Mouse (Mus musculus): ENCODE data around the gene Btn2a2.

Gene Btn2a2

GRCm38 (mm10) chr13:23449235-23450095 lies 39.2 kb downstream of the Btn2a2 start:
- no peak for DNase-seq (ENCODE audit: extremely low read depth, low read depth, low spot score)

- DNase-seq (ENCODE audit: extremely low read depth, low read depth, low spot score), result no peak
Measured at GRCm38 (mm10) chr13:23448758-23449157, 39.9 kb downstream of the Btn2a2 start.

GRCm38 (mm10) chr13:23446498-23446952 lies 42.1 kb downstream of the Btn2a2 start:
- DNase-seq (ENCODE audit: extremely low read depth, low read depth, low spot score), result no peak

GRCm38 (mm10) chr13:23445561-23446320 lies 42.9 kb downstream of the Btn2a2 start:
- no peak for DNase-seq (ENCODE audit: extremely low read depth, low read depth, low spot score)

GRCm38 (mm10) chr13:23445156-23445555 lies 43.5 kb downstream of the Btn2a2 start:
- DNase-seq (ENCODE audit: extremely low read depth, low read depth, low spot score), result no peak

GRCm38 (mm10) chr13:23444451-23444850 lies 44.2 kb downstream of the Btn2a2 start:
- DNase-seq (ENCODE audit: extremely low read depth, low read depth, low spot score), result no peak

GRCm38 (mm10) chr13:23439901-23440300 lies 48.8 kb downstream of the Btn2a2 start:
- no peak for DNase-seq (ENCODE audit: extremely low read depth, low read depth, low spot score)

- no peak for DNase-seq (ENCODE audit: extremely low read depth, low read depth, low spot score)
Measured at GRCm38 (mm10) chr13:23438521-23438920, 50.1 kb downstream of the Btn2a2 start.

- no peak for DNase-seq (ENCODE audit: extremely low read depth, low read depth, low spot score)
Measured at GRCm38 (mm10) chr13:23437908-23438307, 50.7 kb downstream of the Btn2a2 start.

GRCm38 (mm10) chr13:23436861-23437822 lies 51.5 kb downstream of the Btn2a2 start:
- no peak for DNase-seq (ENCODE audit: extremely low read depth, low read depth, low spot score)

- no peak for DNase-seq (ENCODE audit: extremely low read depth, low read depth, low spot score)
Measured at GRCm38 (mm10) chr13:23436231-23436661, 52.4 kb downstream of the Btn2a2 start.

GRCm38 (mm10) chr13:23435676-23436075 lies 53.0 kb downstream of the Btn2a2 start:
- no peak for DNase-seq (ENCODE audit: extremely low read depth, low read depth, low spot score)

GRCm38 (mm10) chr13:23435241-23435640 lies 53.4 kb downstream of the Btn2a2 start:
- no peak for DNase-seq (ENCODE audit: extremely low read depth, low read depth, low spot score)

GRCm38 (mm10) chr13:23434426-23434825 lies 54.2 kb downstream of the Btn2a2 start:
- no peak for DNase-seq (ENCODE audit: extremely low read depth, low read depth, low spot score)

- no peak for DNase-seq (ENCODE audit: extremely low read depth, low read depth, low spot score)
Measured at GRCm38 (mm10) chr13:23433801-23434200, 54.9 kb downstream of the Btn2a2 start.

GRCm38 (mm10) chr13:23433206-23433605 lies 55.5 kb downstream of the Btn2a2 start:
- no peak for DNase-seq (ENCODE audit: extremely low read depth, low read depth, low spot score)

GRCm38 (mm10) chr13:23432562-23433201 lies 56.0 kb downstream of the Btn2a2 start:
- no peak for DNase-seq (ENCODE audit: extremely low read depth, low read depth, low spot score)

GRCm38 (mm10) chr13:23431351-23431771 lies 57.3 kb downstream of the Btn2a2 start:
- DNase-seq (ENCODE audit: extremely low read depth, low read depth, low spot score), result no peak

GRCm38 (mm10) chr13:23430734-23431133 lies 57.9 kb downstream of the Btn2a2 start:
- DNase-seq (ENCODE audit: extremely low read depth, low read depth, low spot score), result no peak

- DNase-seq (ENCODE audit: extremely low read depth, low read depth, low spot score), result no peak
Measured at GRCm38 (mm10) chr13:23429771-23430380, 58.8 kb downstream of the Btn2a2 start.

All from fat pad, adult 2 months (tissue).